Mouse (Mus musculus): Measurements from ENCODE around the gene Gm11634.
"Not testable (repeated sequence)": the region's sequence is repeated elsewhere in the genome, so short reads cannot be mapped to it uniquely, and the experiment has no call there.

The Gm11634 gene

GRCm38 (mm10) chr11:101616948-101617767 is 18.1 kb upstream of the Gm11634 start:
- in situ Hi-C loops (cut with MboI; ENCODE audit: low sequenced_read_pairs), result no loop called here

DNA sequence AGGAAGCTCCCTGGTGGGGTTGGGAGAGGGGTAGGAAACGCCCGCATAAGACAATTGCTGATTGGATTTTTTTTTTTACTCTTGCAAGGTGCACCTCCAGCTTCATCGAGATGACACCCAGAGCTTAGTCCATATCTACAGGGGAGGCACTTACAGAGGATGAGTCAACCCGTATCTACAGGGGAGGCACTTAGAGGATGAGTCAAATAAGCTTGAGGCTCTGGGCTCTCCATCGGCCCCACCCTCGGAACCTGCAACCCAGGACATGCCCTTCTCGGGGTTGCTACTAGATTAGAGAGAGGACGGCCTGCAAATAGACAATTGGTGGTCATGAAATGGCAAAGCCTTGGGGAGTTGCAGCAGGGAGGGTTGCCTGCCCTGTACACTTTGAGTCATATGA is 17.0 kb upstream of the Gm11634 start:
- in situ Hi-C loops (cut with MboI; ENCODE audit: low sequenced_read_pairs), result no loop called here

- in situ Hi-C loops (cut with MboI; ENCODE audit: low sequenced_read_pairs), result no loop called here
These were observed 16.3 kb upstream of the Gm11634 start for GRCm38 (mm10) chr11:101615380-101615779.

DNA sequence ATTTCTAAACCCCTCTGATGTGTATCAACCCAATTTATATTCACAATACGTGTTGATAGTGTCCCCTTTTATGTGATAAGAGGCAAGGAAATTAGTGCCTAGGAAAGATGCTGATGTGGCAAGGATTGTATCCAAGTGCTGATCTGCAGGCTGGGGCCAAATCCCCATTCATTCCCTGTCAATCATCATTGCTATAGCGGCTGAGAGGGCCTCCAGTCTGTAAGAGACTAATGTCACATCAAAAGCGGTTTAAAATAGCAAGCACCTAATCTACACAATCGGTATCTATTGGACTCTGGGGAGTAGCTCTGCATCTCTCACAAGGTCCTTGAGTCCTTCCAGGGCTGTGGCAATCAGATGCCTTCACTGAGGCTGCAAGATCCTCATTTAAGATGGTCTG is 15.1 kb upstream of the Gm11634 start:
- in situ Hi-C loops (cut with MboI; ENCODE audit: low sequenced_read_pairs), result no loop called here

DNA sequence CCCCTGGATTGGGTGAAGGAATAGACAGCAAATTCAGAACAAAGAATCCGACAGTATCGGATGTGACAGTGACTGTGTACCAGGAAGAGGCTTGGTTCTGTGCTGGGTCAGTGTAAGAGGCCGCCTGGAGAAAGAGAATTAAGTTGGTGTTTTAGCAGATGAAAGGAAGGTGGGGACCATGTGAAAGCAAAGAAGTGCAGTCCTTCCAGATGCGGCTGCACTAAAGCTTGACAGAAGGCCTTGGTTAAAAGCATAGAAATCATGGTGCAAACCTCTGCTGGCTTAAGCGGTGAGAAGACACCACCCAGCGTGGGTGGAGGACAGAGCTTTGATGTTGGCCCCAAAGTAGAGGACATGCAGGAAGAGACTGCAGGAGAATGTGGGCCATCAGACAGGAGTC is 14.5 kb upstream of the Gm11634 start:
- in situ Hi-C loops (cut with MboI; ENCODE audit: low sequenced_read_pairs), result no loop called here

DNA sequence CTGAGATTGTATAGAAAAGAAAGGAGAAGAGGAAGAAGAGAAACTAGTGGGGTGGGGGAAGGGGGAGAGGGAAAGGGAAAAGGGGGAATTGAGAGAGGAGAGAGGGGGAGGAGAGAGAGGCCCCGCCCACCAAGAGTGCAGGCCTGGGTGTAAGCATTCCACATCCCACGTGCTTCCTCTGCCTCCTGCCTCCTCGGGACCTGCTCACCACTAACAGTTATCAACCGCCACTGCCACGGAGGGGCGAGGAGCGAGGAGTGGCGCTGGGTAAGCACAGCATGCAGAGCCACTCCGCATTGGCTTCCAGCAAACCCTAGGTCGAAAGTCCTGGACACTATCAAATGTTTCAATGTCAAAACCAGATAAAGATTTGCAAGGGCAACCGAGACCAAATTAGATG is 11.4 kb upstream of the Gm11634 start:
- in situ Hi-C loops (cut with MboI; ENCODE audit: low sequenced_read_pairs), result no loop called here

- in situ Hi-C loops (cut with MboI; ENCODE audit: low sequenced_read_pairs), result not testable (repeated sequence)
These were observed 8.1 kb upstream of the Gm11634 start for GRCm38 (mm10) chr11:101607134-101607533.

DNA sequence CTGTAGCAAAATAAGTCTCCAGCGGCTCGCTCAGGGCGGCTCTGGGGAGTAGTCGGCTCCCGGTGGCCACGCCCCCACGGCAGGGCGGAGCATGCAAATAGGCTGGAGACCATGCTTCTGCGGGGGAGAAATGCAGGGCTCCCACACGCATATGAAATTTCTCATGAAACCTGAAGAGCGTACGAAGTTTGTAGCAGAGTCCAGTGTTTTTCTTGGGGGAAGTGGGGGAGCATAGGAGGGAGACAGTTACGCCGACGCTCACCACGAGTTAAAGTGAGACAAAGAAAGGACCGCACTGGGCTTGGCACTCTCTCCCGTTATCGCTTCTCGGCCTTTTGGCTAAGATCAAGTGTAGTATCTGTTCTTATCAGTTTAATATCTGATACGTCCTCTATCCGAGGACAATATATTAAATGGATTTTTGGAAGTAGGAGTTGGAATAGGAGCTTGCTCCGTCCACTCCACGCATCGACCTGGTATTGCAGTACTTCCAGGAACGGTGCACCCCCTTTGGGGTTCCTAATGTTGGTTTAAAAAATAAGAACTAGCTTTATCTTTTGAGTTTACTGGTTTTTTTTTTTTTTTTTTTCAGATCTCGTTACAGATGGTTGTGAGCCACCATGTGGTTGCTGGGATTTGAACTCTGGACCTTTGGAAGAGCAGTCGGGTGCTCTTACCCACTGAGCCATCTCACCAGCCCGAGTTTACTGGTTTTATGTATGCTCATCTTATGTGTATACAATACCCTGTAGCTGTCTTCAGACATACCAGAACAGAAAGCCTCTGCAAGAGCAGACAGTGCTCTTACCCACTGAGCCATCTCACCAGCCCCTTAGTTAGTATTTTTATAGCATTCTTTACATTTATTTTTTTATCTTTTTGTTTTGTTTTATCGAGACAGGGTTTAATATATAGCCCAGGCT is 5.7 kb upstream of the Gm11634 start:
- in situ Hi-C loops (cut with MboI; ENCODE audit: low sequenced_read_pairs), result not testable (repeated sequence)

DNA sequence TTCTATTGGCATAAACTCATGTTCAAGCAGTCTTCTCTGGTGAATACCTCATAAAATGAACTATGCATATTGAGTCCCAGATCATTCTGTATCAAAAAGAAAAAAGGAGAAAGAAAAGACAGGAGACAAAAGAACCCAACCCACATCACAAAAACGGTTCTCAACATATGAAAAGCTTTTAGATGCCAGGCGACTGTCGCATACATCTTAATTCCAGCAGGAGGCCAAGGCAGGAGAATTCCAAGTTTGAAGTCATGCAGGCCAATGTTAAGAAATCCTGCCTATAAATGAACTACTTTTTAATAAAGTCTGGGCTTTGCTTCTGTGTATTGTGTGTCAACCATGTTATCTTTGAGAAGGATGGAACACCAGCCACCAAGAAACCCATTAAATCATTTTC is 5.1 kb upstream of the Gm11634 start:
- in situ Hi-C loops (cut with MboI; ENCODE audit: low sequenced_read_pairs), result no loop called here

GRCm38 (mm10) chr11:101602491-101602890 is 3.4 kb upstream of the Gm11634 start:
- in situ Hi-C loops (cut with MboI; ENCODE audit: low sequenced_read_pairs), result no loop called here

- in situ Hi-C loops (cut with MboI; ENCODE audit: low sequenced_read_pairs), result no loop called here
These were observed 8.9 kb downstream of the Gm11634 start for GRCm38 (mm10) chr11:101589989-101590624.

DNA sequence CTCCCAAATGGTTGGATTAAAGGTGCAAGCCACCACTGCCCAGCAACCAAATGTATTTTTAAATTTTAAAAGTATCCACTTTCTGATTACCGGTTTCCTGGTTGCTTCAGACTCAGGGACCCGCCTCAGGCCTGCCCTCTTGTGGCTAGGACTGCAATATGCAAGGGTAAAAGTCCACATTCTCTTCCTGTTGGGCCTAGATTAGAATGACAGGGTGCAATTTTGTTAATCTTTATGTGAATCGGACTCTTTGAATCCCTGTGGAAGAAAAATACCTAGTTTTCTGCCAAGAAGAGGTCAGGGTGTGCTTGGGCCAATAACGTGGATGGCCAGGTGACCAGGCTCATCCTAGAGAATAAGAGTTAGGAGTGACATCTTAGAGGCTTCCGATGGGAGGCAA is 9.6 kb downstream of the Gm11634 start:
- in situ Hi-C loops (cut with MboI; ENCODE audit: low sequenced_read_pairs), result no loop called here

DNA sequence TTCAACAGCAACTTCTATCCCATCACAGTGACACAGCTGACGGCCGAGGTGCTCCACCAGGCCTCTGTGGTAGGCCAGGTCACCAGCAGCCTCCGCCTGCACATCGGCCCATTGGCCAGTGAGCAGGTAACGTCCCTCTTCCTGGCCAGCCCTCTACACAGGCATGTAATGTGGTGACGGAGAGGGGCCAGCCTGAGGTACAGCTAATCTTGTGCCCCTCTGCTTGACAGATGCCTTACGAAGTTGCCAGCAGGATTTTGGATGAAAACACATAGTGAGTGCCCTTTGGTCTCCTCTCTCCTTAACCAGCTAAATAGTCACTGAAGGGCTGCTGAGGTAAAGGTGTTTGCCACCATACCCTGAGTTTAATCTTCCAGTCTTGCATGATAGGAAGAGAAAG is 10.2 kb downstream of the Gm11634 start:
- in situ Hi-C loops (cut with MboI; ENCODE audit: low sequenced_read_pairs), result no loop called here

DNA sequence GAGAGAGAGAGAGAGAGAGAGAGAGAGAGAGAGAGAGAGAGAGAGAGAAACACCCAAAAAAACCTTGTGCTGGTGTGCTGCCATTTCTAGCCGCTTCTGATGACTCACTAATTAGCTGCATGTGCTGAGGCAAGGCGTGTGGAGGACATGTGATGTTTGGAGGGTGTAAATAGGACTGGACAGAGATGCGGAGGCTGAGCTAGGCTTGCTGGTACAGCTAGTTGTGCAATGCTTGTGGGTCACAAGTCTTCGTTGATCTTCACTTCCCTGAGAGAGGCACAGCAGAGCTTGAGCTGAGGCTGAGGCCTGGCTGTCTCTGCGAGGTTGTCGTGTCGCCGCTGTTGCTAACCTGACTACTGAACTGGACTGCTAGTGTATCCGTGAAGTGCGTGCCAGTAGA is 11.4 kb downstream of the Gm11634 start:
- in situ Hi-C loops (cut with MboI; ENCODE audit: low sequenced_read_pairs), result no loop called here

GRCm38 (mm10) chr11:101585805-101586204 is 13.3 kb downstream of the Gm11634 start:
- in situ Hi-C loops (cut with MboI; ENCODE audit: low sequenced_read_pairs), result no loop called here

GRCm38 (mm10) chr11:101585031-101585430 is 14.0 kb downstream of the Gm11634 start:
- in situ Hi-C loops (cut with MboI; ENCODE audit: low sequenced_read_pairs), result not testable (repeated sequence)

- in situ Hi-C loops (cut with MboI; ENCODE audit: low sequenced_read_pairs), result no loop called here
These were observed 15.9 kb downstream of the Gm11634 start for GRCm38 (mm10) chr11:101583205-101583604.

GRCm38 (mm10) chr11:101582054-101583035 is 16.7 kb downstream of the Gm11634 start, which contains the start of gene Tmem106a:
TSS of gene Tmem106a (plus strand) at chr11:101582242.
- in situ Hi-C loops (cut with MboI; ENCODE audit: low sequenced_read_pairs), result no loop called here

- in situ Hi-C loops (cut with MboI; ENCODE audit: low sequenced_read_pairs), result no loop called here
These were observed 17.8 kb downstream of the Gm11634 start for GRCm38 (mm10) chr11:101581081-101581764.

GRCm38 (mm10) chr11:101576116-101576515 is 22.9 kb downstream of the Gm11634 start:
- in situ Hi-C loops (cut with MboI; ENCODE audit: low sequenced_read_pairs), result no loop called here
